Mouse (Mus musculus) urinary bladder, postnatal 25 days (tissue): Measurements from ENCODE around the gene Pcsk5.

Source experiments
- DNase-seq: peaks from one replicate; pipeline ENCODE4 v3.0.0; 2022; ENCODE audit warnings: low spot score

Gene Pcsk5

DNA sequence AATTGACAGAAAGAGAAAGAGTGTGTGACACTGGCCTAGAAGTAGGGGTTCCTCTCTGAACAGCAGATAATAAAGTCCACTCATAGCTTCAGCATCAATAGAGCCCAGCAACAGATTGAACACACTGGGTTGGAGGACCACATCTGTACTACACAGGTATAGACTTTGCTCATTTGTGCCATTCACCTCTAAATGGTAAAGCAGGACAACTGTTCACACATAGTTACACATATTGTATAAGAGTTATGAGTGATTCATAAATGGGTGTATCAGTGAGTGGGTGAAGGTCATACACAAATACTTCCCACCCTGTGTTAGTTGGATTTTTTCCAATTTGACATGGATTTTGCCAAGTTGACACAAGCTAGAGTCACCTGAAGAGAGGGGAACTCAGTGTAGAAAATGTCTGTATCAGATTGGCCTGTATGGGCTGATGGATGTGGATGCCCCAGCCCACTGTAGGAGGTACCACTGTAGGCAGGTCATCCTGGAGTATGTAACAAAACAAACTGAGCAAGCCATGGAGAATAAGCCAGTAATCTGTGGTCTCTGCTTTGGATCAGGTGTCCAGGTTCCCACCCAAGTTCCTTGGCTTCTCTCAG lies 104.7 kb downstream of the Pcsk5 start:
- DNase-seq: no peak

DNA sequence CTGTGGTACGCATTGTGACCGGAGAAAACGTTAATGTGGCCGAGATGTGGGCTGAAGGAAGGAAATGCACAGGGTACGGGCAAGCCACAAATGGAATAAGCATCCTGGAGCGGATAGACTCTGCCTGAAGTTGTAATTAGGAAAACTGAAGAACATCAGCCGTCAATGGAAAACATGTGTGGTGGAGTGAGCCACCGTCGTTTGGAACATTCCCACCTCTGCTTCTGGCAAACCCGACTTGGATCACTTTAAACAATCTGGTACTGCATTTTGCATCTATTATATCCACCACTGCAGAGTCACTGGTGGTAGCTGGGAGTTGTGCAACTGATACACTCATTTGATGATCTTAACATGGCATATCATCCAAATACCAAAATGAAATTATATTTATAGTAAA lies 120.4 kb downstream of the Pcsk5 start:
- no peak for DNase-seq

DNA sequence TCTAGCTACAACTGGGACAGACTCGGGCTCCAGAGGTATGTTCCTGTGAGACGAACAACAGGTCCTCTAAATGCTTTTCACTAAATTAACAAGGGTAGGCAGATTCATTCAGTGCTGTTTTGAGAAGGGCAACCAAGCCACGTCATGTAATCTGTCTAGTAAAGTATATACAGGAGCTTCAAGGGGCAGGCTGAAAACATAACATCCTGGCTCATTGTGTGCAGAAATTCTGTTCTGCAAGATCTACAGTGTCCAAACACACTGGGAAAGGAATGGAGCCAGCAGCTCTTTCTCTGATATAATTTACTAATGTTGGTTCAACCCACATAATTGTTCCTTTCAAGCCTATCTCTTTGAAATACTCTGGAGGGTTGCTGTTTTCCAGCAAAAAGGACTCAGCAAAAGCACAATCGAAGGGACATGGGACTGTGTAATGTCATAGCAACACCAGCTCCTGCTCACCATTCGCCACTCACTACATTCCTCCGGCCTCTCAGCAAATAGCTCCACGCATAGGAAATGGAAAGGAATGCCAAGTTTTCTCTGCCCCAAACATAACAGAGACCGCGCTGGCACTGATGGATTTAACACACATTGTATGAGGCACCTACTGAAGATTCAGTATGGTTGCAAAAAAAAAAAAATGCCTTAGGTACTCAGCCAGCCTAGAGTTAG lies 122.0 kb downstream of the Pcsk5 start:
- DNase-seq: no peak

DNA sequence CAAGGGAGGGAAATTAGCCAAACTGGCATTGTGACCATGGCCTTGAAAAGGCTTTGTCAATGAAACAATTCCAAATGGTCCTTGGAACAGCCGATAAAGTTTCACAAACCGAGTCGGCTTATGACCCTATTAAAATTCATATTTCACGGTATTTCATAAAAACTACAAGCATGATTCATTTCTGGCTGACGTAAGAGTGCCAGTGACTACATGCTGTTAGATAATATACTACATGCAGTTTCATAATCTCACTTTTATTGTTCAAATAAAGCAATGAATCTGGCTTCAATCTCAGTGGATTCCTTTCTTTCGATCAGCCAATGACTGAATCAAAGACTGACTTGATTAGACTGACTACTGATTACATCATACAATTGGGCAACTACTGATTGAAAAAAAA lies 145.8 kb downstream of the Pcsk5 start:
- no peak for DNase-seq

DNA sequence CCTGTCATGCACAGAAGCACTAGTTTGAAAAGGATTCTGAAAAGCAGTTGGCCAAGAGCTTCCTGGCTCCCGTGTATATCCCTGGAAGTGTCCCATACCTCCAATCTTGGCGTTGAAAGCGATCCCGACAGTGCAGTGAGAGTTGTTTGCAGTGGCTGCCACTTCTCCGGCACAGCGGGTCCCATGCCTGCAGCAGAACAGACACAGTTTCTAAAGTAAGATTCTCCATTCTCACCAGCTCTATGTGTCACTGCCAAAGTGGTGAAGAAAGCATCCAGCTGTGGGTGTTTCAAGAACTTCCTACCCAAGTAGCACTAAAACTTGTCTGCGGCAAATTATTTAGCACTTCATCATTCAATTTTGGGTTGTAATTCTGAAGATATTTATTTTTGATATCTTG lies 159.1 kb downstream of the Pcsk5 start:
- no peak for DNase-seq

DNA sequence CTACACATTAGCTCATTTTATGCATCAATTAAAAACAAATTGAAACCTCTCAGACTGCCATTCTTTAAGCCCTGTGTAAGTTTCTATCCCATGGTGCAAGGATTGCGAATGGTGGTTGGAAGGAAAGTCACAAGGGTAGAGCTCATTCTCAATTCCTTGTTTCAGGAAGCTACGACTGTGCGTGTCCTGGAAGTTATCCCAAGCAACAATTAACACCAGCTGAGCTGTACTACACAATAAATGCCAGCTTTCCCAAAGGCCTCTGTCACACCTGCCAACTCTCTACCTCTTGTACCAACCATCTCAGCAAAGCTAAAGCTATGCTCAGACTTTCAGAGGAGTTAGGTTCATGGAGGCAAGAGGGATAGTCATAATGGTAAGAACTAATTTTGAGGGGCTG lies 174.8 kb downstream of the Pcsk5 start:
- DNase-seq: no peak

DNA sequence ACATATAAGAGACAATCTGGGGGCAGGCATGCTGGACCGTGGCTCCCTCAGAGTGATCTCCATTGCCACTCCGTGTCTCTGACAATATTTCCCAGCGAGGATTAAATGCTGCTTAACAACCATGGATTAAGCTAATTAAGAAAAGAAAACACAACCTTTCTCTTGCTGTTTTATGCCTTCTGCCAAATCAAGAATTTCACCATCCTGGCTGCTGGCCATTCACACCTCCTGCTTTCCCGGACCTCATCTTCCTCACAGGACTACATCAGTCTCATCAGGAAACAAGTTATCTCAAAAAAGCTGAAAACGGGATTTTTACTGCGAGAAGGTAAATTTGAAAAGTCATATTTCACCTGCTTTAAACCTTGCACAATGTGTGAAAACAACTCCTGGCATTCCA lies 175.2 kb downstream of the Pcsk5 start:
- DNase-seq: no peak

DNA sequence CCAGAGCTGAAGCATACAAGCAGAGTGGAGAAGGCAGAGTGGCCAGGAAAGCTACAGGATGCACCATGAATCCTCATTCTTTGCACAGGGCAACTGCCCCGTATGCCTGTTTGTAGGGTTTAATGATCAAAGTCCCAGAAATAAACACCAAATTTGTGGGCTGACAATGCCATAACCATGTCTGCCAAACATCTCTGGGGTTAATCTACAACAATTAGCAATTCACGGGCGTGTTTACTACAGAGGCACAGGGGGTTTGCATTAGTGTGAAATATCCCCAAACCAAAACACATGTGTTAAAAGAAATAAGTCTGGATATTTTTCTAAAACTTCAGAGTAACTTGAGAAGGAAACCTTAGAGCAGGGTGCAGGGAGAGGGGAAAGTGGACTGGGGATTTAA lies 178.1 kb downstream of the Pcsk5 start:
- DNase-seq: no peak

DNA sequence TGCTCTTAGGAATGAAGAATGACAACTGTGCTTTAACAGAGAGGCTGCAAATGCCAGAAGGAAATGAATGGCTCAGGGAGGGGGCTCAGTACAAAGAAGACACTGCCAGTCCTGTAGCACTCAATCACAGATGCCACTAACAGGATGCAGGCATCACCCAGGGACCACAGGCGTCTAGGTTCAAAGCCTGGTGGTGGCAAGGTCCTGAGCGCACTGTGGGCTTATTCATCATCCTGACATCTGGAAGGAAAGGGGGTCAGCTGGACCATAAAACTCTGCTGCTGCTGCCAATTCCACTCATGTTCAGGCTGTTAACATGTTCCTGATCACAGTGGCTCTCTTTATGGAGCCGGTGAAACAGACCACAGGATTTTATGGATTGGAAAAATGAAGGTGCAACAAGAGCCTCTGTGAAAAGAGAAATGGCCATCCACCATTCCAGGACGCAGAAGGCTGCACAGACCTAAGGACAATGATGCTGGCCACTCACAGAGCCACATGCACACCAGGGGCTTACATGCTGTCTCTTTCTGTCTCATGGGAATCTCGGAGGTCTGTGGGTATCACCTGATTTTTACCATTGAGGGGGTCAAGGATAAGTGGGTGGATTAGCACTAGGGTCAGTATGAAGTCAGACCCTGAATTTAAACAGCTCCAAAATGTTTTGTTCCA lies 186.5 kb downstream of the Pcsk5 start:
- no peak for DNase-seq

DNA sequence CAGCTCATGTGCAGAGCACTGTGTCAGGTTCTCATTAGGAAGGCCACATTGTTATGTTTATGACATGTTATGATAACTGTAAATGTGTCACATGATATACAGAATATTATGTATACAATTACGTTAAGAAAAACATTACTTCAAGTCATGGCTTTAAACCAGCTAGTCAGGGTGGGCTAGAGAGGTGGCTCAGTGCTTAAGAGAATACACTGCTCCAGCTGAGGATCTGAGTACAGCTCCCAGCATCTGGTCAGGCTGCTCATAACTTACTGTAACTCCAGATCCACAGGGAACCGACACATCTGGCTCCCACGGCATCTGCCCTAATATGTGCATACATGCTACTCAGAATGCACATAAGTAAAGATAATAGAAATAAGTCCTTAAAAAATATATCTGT lies 187.5 kb downstream of the Pcsk5 start:
- no peak for DNase-seq

DNA sequence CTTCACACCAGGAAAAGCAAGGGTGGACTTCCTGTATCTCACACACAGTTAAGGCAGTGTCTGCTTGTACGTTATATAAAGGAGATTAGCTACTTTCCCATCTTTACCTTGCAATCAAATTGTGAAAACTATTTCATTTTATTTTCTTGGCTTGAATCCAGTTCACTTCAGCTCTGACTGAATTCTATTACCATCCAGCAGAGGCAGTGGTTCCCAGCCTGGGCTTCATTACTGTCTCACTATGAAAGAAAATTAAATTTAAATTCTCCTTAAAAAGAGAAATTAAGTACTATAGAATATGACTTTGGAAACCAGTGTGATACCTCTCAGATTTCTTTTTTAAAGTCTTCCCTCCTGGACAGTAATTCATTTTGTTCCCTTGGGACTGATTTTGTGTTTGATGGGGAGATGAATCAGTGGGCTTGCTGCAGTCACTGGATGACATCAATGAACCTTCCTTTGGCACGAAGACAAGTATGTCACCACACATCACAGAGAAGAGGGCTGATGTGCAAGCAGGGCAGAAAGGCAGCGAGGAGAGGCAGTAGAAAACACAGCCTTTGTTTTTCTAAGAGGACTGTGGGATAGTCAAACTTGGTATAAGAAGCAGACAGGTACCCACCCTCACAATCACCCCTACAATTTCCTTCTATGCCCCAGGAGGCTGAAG lies 194.2 kb downstream of the Pcsk5 start:
- no peak for DNase-seq

DNA sequence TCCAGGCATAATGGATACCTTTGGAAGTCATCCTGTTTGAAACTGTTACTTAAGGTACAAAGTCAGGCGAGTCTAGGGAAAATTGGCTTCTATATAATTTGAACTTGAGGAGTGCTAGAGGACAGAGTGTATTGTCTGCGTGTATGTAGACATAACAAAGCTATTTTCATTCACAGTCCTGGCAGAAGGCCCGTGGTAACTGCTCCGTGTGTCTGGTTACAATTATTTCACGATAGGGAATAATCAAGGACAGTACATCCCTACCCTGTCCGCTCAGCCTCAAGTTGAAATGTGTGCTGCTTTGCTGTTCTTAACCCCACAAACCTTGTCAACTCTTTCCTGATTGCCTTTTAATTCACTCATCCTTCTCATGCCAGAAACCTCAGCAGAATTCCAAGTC lies 201.4 kb downstream of the Pcsk5 start:
- no peak for DNase-seq

DNA sequence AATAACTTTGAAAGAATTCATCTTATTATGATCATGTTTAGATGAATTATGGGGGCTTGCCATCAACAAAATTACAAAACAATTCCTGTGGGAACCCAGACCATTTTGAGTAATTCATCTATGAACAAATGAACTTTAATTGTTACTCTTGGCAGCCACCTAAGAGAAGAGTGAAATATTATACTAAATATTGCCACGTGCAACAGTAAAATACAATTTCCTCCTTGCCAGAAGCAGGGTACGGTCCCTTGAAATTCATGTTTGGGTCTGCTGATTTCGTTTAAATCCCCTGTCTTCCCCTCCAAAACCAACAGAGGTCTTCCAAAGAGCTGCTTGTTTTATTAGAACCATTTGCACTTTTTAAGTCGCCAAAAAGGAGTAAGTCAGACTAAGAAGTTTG lies 221.8 kb downstream of the Pcsk5 start:
- DNase-seq: no peak

DNA sequence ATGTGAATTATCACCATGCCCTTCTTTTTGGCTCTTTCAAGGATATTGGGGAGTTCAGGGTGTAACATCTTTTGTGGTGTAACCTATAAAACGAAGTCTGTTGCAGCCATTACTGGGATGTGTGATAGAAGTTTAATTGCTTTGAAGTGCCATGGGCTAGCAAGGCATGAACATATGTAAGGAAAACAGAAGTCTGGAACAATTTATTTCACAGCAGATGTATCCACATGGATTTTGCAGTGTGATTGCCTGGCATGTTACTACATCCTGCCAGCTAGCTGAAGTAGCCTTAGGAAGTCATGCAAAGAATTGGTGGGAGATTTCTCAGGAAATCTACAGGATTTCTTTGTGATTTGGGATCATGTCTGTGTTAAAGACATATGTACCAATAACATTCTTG lies 230.9 kb downstream of the Pcsk5 start:
- no peak for DNase-seq

DNA sequence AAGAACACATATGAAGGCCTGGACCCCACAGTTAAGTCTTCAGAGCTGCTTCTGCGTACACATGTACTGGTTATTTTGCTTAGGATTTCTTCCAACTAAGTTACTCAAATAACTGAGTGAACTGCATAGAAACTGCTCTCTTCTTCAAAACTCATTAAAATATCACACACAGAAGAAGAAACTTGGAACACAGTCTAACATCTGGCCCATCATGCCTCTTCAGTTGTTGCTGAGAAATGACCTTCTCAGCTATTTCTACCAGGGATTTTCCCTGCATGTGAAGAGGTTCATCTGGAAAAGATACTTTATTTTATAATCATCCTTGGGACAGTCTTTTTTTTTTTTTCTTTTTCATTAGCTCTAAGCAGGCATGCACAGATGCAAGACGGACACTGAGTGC lies 231.3 kb downstream of the Pcsk5 start:
- DNase-seq: no peak

DNA sequence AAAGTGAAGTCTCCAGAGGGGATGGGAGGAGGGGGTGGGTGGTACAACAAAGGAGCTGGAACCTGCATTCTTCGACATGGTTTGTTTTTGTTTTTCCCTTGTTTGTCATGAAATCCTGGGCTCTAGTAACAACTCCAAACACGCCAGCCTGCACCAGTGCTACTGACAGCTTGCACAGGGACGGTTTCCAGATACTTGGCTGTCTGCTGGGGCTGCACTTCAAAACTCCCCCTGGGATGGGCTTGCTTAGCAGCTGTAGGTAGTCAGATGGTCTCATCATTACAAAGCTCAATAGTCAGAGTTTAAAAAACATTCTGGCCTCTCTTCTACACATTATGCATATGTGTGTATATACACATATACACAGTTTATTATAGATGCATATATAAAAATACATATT lies 234.1 kb downstream of the Pcsk5 start:
- DNase-seq: no peak

DNA sequence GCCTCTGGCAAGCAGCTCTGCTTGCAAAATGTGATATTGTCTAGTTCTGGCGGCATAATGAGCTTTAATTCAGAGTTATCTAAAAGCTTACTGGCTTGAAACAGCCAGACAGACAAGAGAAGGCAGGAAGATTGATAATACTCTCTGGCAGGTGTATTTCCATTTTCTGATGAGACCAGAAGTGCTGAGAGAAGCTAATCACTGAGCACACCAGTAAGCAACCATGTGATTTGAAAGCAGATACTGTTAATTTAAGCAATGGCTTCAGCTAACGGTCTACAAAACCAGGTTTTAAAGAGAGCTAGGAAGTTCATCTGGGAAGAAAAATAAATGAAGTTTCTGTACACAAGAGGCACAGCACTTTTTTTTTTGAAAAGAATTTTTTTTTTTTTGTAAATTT lies 237.1 kb downstream of the Pcsk5 start:
- no peak for DNase-seq

DNA sequence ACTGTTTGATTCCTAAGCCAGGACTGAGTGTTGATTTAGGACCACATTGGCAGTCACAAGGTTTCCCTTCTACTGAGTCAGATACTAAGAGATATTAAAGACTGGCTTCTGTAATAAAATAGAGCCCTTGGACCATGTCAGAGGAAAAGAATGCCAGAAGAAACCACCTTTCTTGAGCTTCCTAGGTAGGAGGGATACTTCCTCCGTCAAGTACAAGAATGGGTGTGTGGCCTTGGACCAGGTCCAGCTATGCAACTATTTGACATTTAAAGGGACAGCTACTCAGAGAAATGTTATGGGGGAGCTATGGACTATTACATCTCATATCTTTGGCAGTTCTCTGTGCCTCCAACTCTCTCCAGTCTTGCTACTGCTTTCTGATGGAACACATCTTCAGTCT lies 244.6 kb downstream of the Pcsk5 start:
- DNase-seq: no peak

DNA sequence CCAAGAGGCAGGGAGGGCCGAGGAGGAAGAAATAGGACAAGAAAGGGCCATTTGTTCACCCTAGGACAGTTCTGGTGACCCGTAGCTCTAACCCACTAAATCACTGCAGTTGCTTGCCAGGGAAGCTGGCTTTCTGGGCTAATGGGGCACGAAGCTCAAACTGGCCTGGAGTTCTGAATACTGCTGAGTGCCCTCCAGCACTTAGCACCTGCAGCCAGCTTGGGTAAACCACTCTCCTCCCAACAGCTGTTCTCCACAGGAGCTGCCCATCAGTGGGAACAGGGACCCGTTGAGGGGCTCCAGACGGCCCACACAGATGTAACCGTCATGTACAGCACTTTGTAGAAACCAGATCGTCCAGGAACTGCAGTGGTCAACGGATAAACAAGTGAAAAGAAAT lies 246.1 kb downstream of the Pcsk5 start:
- DNase-seq: no peak

DNA sequence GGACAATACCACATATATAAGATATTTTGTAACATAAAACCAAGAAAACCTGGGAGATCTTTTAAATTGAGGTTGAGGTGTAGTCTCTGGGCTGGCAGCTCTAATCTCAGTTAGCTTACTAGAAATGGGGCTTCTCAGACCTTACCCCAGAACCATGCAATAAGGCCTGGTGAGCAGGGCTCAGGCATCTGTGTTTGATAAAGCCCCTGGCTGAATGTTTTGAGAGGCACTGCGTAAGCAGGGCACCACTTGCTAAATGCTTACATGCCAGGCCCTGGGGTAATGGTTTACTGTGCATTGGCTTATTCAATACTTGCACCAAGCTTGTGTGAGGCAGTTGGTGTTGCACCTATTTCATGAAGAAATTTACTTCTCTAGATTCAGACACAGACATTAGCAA lies 247.1 kb downstream of the Pcsk5 start:
- no peak for DNase-seq

DNA sequence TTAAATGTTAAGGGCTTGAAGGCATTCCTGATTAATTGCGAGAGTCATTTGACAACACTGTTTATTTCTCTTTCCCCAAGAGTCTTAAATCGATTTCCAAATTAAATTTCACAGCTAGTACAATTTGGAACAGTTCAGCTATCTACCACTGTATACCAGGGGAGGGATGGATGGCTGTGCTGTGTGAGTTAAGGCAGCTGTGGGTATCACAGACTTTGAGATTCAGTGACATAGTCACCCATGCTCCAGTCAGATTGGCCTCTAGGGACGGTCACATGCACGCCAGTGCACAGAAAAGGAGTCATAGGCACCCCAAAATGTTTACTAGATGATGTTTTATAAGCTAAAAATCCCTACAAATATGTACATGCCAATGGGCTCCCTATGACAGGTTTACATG lies 260.0 kb downstream of the Pcsk5 start:
- no peak for DNase-seq

DNA sequence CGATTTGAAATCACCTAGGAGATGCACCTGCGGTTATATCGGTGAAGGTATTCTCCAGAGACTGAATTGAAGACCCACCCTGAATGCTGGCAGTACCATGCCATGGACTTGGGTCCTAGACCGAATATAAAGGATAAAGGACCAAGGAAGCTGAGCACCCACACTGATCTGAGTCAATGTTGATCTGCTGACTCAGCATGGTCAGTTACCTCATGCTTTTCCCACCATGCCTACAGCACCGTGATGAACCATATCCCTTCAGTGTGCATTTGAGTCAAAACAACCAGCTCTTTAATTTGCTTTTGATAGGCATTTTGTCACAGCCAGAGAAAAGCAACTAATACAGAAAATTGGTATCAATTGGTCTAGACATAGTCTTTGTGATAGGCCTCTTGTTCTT lies 262.9 kb downstream of the Pcsk5 start:
- no peak for DNase-seq

DNA sequence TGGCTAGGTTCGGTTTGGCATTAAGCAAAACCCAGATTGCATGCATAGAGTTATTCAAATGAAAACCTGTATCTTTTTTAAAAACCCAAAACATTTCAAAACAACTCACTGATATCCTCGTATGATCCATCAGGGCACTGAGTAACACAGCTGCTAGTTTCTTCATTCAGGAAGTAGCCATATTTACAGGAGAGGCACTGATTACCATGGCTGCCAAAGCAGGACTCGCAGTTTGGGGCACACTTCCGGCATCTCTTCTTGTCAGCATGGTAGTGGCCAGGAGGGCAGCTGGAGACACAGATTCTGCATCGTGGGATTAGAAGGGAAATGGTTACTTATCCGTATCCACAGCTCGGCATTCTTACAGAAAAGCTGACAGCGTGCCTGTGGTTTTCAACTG lies 265.1 kb downstream of the Pcsk5 start:
- DNase-seq: no peak
